Mouse (Mus musculus) spleen, postnatal 4 days (tissue): ENCODE measurements around the gene Tspan9.
A peak's percentile ranks its signal among the peaks of the same experiment; 100 is the strongest.

Experiments
- DNase-seq, 2 experiments: peaks; one replicate each; pipeline ENCODE4 v3.0.0; 2022; ENCODE audit warnings: low spot score in 2 of 2

The Tspan9 gene

DNA sequence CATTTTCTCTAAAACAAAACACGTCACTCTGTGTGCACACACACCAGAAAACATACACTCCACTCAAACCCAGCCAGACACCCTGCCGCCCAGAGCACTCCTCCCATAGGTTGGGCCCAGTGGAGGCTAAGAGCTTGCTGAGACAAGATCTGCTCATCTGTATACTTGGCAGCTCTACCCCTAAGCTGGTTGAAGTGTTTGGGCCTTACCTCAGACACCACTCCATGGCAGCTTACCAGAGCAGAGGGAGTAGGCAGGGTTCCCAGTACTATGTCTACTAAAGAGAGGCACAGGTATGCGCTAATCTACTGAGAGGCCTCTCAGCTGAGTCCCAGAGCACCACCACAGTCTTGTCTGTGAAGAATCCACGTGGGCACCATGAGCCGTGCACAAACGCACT is 10.8 kb downstream of the Tspan9 start:
- DNase-seq: no peak

DNA sequence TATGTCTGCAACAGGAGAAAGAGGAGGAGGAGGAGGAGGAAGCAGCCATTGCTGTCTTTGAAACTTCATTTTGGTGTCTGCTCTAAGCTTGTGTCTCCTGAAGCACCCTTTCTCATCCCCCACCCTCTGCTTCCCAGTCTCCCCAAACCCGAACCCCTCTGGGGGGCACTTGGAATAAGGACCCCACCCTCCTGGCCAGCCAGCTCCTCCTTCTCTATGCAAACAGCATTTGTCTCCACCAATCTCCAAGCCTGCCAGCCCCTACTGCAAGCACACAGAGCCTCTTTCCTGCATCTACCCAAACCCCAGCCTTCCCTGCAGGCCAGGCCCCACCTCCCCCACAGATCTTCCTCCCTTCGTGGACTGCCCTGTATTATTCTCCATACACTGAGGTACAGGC is 12.0 kb downstream of the Tspan9 start:
- DNase-seq: no peak

DNA sequence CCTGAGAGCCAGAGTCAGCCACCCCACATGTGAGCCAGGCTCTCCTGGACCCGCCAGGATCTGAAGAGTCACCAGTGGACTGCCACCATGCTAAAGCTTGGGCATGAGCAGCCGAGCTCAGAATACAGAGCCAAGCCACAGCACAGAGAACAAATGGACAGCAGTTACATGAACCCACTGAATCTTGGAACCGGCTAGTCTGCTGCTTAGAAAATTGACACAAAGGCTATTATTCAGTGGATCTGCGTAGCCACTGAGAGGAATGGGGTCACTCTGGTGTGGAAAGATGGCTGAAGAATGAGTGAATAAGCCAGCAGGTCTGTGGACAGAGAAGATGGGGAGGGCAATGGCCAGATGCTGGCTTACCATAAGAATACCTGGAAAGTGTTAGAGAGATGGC is 12.7 kb downstream of the Tspan9 start:
- DNase-seq: no peak

DNA sequence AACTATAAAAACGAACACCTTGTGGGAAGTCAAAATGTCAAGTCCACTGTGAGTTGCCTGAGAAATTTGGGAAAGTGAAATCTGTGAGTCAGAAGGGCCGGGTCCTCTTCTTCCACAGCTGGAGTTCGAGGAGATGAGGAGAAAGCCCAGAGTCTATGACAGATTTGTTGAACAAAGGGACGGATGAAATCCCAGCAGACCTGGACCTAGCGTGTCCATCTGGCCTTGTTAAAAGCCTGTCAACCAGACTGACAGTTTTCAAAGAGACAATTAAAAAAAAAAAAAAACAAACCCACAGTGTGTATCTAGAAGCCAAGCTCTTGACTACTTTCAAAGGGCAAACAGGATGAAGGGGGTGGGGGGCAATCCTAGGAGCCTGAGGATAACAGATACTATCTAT is 14.0 kb downstream of the Tspan9 start:
- no peak for DNase-seq

DNA sequence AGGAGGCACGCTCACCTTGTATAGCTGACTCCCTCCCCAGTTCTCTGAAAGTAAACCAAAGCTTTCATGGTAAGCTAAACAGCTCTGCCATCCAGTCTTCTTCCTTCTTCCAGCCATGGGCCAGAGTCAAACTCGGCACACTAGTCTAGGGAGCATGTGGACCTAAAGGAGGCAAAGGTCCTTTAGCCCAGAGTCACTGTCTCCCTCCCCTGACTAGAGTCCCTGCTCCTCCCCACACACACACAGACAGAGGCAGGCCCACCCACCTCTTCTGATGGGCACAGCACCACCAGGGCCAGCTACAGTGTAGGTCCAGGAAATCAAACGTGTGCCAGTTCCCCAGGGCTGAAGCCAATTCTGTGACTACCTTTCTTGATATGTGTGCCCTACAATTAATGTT is 16.1 kb downstream of the Tspan9 start:
- DNase-seq: no peak

DNA sequence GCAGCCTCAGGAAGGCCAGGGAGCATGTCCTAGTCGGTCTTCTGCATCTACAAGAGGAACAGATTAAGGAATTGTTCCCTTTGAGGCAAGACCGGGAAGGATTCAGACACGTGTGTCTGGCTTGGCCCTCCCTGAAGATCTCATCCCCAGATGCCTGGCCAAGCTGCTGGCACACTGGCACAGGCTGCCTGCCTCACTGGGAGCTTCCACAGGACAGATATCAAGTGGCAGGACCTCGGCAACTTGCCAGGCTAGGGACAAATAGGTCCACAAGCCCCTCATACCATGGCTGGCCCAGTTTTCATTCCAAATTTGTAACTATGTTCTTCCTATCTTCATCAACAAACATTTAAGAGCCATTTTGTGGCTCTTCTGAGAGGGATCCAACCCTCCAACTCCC is 16.5 kb downstream of the Tspan9 start:
- no peak for DNase-seq

DNA sequence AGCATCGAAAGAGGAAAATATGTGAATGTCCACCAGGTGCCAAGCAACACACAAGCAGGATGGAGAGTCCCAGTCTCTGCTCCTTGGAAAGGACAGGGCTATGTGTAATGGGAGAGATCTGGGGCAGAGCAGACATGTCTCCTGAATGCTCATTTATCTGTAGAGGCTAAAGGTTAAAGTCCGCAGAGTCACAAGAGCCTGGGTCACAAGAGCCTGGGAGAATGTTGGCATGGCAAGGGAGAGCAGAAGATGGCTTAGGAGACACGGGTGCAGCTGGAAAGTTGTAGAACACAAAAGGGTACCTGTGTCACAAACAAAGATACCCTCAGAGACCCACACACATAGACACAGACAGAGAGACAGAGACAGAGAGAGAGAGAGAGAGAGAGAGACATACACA is 17.9 kb downstream of the Tspan9 start:
- no peak for DNase-seq

DNA sequence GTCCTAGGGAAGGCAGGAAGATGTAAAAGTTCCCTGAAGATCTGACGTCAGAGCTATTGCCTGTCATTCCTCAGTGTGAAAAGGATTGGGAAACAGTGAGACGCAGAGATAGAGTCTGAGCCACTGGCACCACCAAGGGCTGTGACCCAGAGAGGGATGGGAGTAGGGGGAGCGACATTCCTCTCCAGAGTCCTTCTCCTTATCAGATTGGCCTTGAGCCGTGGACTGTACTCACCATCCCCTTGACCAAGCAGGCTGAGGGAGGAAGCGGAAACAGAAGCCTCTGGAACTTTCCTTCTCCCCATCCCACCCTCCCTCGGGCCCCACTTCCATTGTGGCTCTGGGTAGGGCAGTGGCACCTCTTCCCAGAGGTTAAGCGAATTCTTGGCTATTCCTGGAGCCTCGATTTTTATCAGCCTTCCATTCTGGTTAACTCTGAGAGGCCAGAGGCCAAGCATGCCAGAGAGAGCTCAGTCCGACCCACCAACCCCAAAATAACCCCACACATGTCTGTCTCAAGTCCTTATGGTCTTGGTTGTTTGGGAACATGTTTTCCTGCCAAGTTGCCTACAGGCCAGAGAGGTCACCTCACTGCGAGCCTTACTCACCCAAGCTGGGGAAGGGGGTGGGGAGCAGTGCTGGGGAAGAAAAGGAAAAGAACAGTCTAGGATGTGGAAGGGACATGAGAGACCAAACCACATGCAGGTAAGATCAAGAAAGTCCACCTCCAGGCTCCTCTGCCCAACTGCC is 19.0 kb downstream of the Tspan9 start:
- no peak for DNase-seq

DNA sequence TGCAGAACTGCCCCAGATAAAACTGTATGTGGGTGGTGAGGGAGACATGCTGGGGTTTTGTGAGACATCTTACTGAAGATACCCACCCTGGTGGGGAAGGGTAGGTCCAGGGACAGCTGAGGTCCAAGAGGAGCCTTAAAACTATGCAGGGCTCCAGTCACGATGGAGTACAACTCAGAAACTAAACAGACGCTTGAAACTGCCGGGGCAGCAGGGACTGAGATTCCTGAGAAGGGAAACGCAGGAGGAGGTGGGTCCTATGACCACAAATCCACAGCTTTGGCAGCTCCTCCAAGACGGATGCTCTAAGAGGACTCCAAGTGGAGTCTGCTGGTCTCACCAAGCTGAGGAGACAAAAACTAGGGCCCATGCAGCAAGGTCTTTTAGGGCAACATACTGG is 21.3 kb downstream of the Tspan9 start:
- peak in 1 of 2 experiments; percentile 54 for DNase-seq

DNA sequence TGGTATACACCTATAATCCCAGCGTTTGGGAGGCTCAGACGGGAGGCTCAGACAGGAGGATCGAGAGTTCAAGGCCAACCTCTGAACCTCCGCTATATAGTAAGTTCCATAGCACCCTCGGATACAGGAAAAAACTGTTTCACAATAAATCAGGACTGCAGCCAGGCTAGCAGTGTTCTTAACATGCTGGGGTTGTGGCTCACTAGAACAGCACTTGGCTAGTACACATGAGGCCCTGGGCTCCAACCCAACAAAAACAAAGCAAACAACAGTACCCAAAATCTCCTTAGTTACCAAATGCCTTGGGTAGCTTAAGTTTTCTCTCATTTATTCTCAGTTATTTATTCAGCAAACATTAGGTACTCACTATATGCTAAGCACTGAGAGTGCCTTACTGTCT is 21.7 kb downstream of the Tspan9 start:
- no peak for DNase-seq

DNA sequence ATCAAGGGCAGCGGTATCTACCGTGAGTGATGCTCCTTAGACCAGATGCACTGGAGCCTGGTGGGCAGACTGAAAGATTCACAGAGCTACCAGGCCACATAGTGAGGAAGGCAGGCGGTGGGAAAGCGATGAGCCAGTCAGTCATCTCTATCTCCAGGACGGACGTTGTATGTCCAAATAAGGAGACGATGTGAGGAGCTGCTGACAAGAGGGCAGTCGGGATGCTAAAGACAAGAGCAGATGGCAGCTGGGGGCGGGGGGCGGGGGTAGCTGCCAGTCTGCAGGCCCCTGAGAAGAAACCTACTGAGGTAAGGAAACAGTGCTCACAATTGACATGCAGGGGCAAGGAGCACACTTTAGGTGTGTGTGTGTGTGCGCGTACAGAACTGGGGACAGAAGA is 22.6 kb downstream of the Tspan9 start:
- no peak for DNase-seq

DNA sequence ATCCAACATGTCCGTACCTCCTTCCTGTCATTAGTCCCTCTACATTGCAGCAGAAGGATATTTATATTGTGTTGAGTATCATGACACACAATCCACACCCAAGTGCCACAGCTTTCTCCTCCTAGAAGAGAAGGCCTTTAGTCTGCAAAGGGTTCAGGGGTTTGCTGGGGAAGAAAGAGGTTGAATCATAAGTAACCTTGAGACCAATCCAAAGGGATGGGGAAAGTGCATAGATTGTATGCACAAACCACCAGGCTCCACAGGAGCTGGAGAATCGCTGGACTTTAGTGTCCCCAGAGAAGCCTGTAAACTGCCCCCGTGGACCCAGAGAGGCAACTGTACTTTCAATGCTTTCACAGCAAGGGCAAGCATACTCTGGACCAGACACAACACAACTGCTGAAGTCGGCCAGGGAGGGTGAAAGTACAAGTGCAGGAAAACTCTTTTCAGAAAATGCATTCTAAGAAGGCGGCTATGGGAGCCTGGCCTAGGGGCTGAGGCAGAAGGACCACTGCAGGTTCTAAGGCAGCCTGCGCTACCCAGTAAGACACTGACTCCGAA is 24.6 kb downstream of the Tspan9 start:
- no peak for DNase-seq

DNA sequence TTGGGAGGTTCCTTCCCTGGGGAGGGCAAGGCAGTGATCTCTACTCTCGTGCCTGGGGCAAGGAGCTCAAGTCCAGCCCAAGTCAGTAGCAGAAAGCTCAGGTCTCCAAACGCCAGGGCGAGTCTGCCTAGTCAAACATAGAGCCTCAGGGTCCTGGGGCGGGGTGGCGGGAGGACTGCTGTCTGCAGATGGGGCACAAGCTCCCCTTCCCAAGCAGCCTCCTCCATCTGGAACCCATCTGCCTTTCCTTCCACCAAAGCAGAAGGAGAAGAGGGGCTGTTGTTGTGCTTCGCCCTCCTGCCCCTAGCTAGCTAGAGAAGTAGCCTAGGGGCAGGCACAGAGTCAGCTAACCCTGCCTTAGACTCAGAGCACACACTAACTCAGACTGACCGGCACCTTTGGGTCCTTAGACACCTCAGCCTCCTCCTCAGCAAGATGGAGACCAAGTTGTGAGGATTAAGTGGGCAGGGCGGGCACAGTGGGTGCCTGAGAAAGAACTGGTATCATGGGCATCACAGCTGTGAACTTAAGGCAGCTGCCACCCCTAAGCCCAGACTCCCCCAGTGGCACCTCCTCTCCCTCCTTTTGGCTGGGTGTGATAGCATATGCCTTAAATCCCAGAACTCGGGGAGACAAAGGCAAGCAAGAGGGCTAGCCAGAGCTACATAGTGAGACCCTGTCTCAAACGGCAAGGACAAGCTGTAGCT is 26.4 kb downstream of the Tspan9 start:
- DNase-seq: no peak

DNA sequence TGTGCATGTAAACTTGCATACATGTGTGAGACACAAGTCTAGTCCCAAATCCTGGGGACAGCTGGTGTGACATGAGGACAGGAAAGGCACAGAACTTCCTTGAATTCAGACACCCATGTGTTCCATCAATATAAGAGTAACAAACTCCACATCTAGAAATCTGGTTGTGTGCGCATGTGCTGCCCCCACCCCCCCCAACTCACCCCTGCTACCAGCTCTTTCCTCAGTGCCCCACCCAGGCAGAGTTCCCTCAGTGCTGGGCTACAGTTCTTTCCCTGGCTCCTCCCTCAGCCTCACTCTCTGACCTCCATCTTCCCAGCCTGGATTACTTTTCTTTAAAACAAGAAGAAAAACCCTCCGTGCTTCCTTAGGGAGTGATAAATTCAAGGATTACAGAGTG is 27.1 kb downstream of the Tspan9 start:
- DNase-seq: no peak

DNA sequence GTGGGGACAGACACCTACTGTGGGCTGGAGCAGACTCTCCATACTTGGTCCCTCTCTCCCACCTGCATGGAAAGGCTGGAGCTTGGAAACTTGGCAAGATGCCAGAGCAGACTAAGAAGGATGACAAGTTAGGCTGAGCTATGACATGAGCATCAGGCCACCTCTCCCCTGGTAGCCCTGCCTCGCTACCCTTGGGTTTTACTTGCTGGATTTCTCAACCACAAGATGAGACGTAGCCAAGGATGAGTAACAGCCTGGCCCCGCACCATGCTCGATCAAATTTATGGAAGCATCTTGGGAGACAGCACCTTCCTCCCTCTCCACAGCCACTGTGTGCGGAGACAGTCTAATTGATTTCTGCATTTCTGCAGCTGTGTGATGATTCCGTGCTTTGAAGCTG is 28.3 kb downstream of the Tspan9 start:
- no peak for DNase-seq

DNA sequence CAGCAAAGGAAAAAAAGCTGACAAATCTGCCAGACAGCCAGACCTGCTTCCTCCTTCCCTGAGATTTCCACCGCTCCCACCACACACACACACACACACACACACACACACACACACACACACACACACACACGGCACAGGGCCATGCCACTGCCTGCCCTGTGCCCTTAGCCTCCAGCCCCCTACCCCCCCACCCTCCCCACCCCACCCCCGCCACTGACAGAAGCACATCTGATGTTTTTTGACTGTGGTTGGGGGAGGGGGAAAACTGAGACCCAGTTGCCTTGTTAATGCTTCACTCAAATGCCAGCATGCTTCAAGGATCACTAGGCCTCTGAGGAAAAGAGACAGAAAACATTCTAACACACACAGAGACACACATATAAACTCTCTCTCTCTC is 30.8 kb downstream of the Tspan9 start:
- no peak for DNase-seq

DNA sequence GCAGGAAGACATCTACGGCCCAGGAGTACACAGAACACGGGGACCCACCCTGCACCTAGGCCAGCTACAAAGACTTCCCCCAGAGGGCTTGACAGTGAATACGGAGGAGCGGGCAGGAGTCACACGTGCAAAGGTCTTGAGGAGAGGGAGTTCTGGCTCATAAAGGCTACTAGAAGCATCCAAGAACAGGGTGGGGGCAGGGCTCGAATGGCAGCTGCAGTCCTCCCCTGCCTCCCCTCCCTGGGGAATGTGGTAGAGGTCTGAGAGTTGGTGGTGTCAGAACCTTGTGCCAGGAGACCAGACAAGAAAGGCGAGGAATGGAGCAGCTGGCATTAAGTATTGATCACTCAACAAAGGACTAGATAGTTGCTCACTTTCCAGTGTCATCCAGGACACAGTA is 31.6 kb downstream of the Tspan9 start:
- no peak for DNase-seq

DNA sequence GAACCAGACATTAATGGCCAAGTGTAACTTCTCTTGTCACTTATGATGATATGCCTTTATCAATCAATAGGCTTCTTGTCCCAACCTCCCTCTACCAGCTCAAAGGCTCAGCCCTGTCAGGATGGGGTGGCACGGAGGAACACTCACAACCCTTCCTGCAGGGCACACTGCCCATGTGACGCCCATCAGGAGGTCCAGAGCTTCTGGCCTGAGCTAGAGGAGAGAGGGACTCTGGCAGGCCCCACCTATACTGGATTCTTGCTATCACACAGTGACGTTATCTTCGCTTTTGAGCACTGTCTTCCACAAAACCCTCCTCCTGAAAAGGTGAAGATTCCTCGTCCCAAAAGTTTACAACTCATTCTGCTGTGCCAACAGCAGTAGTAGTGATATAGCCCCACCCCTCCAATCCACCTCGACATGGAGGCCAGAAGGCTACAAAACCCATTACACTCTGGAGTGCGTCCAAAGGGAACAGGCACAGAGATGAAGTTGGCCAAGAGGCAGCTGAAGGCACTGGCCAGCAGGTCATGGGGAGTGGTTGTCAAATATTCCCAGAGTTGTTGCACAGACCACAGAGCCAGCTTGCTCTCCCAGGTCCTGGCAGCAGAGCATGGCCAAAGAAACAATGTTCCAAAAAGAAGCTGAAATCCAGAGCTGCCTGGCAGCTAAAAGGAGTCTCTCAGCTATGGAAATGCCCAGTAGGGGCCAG is 34.9 kb downstream of the Tspan9 start:
- no peak for DNase-seq

DNA sequence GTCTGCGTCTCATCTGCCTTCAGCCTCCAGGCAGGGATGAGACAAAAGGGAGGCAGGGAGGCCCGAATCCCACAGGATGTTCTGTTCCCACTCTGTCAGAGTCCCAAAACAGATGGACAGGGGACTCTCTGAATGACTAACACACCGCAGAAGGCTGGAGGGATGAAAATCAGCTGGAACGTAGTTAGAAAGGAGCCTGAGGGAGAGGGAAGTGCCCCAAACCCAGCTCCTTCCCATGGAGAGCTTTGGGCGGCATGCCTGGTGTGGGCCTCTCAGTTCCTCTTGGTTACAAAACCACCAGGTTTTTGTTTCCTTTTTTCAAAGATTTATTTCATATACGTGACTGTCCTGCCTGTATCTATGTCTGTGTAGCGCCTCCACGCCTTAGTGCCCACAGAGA is 35.7 kb downstream of the Tspan9 start:
- DNase-seq: no peak

DNA sequence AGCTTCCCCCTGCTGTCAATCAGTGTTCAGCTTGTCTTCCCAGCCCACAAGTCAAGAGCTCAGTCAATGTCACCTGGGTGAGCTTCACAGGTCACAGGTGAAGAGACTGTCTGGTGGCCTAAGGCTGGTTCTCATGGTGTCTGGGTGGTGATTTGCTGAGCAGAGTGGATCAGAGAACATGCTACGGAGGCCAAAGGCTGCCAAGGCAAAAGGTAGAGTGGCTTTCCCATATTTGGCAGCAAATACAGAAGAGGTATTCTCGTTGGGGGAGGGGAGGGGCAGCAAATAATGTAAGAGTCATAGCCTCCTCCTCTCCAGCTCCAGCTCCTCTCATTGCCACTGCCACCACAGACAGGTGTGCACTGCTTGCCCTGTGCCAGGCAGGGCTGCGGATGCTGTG is 37.2 kb downstream of the Tspan9 start:
- no peak for DNase-seq

DNA sequence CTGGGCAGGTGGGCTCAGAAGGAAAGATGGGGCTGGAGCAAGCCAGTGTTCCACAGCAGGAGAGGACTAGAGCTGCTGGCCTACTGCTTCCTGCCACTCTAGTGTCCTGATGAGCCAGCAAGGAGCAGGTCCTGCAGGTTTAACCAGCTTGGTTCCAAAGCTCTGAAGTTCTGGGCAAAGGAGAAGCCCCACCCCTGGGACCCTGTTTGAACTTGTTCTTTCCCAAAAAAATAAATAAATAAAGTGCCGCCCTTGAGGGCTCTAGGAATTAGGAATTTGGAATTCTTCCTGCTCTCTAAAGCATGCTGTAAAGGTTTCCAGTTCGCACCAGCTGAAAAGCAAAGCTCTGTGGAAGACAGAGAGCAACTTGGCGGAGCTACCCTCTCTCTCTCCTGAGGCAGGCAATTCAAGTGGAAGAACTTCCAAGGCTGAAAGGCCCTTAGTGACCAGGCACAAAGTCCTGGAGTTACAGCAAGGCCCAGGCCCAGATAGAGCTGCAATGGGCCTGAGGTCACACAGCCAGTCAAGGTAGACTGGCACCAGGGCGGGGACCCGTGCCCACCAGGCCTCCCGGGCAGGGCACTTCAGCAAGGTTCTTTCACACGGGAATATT is 38.6 kb downstream of the Tspan9 start:
- DNase-seq: no peak

DNA sequence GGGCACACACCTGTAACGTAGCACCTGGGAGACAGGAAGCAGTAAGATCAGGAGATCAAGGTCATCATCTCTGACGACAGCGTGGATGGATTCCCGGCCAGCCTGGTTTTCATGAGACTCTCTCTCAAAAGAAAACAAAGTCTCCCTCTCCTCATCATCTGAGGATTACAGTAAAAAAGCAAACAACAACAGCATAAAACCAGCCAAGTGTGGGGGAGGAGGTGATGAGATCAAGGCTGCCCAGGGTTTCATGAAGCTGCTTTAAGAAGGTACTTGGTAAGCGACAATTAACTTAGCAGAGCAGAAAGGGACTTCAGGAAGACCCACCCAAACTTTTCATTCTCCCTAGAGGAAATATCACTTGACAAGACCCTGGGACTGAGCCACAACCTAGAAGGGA is 39.5 kb downstream of the Tspan9 start:
- DNase-seq: no peak
